Comparison of ENCODE assay signal across 15 mouse cellular contexts in the genomic region with DNA sequence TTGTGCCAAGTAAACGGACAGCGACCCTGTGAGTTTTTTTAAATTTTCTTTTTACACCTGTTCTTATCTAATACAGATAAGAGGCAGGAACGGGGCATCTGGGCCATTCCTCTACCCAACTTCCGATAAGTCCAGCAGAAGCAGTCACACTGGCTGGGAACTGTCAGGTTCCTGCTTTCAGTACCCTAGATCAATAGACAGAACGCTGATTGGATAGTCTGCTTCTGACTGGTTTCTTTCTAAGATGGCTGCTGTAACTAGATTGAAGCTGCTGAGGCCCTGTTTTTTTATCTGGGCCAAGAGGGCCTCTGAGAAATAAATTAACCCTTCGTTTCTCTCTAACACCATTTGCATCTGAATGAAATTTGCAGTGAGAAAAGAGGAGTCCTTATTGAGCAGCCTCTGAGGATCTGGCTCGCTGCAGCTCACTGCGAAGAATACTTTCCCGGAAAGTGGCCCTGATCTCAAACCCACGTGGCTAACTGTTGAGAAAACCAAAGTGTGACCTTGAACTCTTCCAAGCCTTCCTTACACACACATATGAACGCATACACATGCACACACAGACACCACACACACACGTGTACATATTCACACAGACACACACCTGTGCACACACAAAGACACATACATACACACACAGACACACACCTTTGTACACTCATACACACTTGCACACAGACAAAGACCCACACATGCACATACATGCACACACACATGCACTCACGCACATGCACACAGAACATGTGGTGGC.
DNase-seq lines count a peak whose midpoint lies in the region; ATAC-seq and TF ChIP-seq lines count a peak whose summit lies in the region.
"Had no signal": no experiment of that assay in that cellular context is flagged by ENCODE, and none has a peak within 500 bp of the region (broad histone marks: within the 10 kb centered on the region; RNA-seq: fewer than 3 reads in every experiment).

No protein-coding gene starts in this region.

- H3K27me3 ChIP-seq in intestine, embryonic 14.5 days (replicated peaks; ENCODE audit: control insufficient read depth, insufficient read depth, low read length): no peaks in the 10 kb centered on the region
- no peaks in the 10 kb centered on the region for H3K27me3 ChIP-seq in intestine, postnatal 0 days (replicated peaks; ENCODE audit: control insufficient read depth, insufficient read depth, low read length)
- H3K27me3 ChIP-seq in forebrain, embryonic 11.5 days (ENCODE audit: control insufficient read depth, insufficient read depth, low read length): no peaks in the 10 kb centered on the region
- no peaks in the 10 kb centered on the region for H3K27me3 ChIP-seq in forebrain, embryonic 15.5 days
- no peaks in the 10 kb centered on the region; the same call in 1 of the 2 replicates for H3K27me3 ChIP-seq in midbrain, embryonic 11.5 days (ENCODE audit: control insufficient read depth, insufficient read depth, low read length)
- H3K27me3 ChIP-seq: liver, embryonic 13.5 days had no signal

- WGBS in intestine, embryonic 14.5 days: 74% methylated on average over 13 of the region's 13 CpGs
- WGBS in intestine, postnatal 0 days: 59% methylated on average over 13 of the region's 13 CpGs
- 51% methylated on average over 13 of the region's 13 CpGs for WGBS in forebrain, embryonic 11.5 days
- WGBS in forebrain, embryonic 15.5 days: 31% methylated on average over 13 of the region's 13 CpGs
- WGBS in midbrain, embryonic 11.5 days: 63% methylated on average over 13 of the region's 13 CpGs

- 0 out of 2 replicates have a peak, but pooled peaks cover 5% of the 10 kb centered on the region for H3K4me1 ChIP-seq in intestine, embryonic 14.5 days (replicated peaks; ENCODE audit: control insufficient read depth, insufficient read depth, low read length)
- H3K4me1 ChIP-seq in intestine, postnatal 0 days (replicated peaks; ENCODE audit: control insufficient read depth, insufficient read depth, low read length): no peaks in the 10 kb centered on the region
- H3K4me1 ChIP-seq in forebrain, embryonic 11.5 days (replicated peaks; ENCODE audit: control insufficient read depth, insufficient read depth, low read length): peaks cover 10% of the 10 kb centered on the region; the same call in 1 of the 2 replicates
- peaks cover 18% of the 10 kb centered on the region for H3K4me1 ChIP-seq in forebrain, embryonic 15.5 days
- peaks cover 5% of the 10 kb centered on the region; the same call in 1 of the 2 replicates for H3K4me1 ChIP-seq in midbrain, embryonic 11.5 days (ENCODE audit: control insufficient read depth, insufficient read depth, low read length)
- H3K4me1 ChIP-seq: embryonic facial prominence, embryonic 15.5 days; liver, embryonic 13.5 days had no signal

- H3K9me3 ChIP-seq in intestine, embryonic 14.5 days (ENCODE audit: control insufficient read depth, low read length): no peaks in the 10 kb centered on the region
- no peaks in the 10 kb centered on the region for H3K9me3 ChIP-seq in intestine, postnatal 0 days (ENCODE audit: control insufficient read depth)
- H3K9me3 ChIP-seq in forebrain, embryonic 11.5 days (ENCODE audit: control insufficient read depth, low read length): no peaks in the 10 kb centered on the region
- no peaks in the 10 kb centered on the region for H3K9me3 ChIP-seq in forebrain, embryonic 15.5 days
- H3K9me3 ChIP-seq in midbrain, embryonic 11.5 days (ENCODE audit: control insufficient read depth, low read length): no peaks in the 10 kb centered on the region
- H3K9me3 ChIP-seq: embryonic facial prominence, embryonic 15.5 days; liver, embryonic 13.5 days; megakaryocyte, embryonic 14.5 days had no signal

- H3K9ac ChIP-seq in intestine, embryonic 14.5 days (ENCODE audit: low read length): no peak overlapping the region
- H3K9ac ChIP-seq in intestine, postnatal 0 days (ENCODE audit: low read depth, low read length): no peak overlapping the region
- H3K9ac ChIP-seq in forebrain, embryonic 11.5 days (ENCODE audit: low read length): no peak overlapping the region
- H3K9ac ChIP-seq in forebrain, embryonic 15.5 days (replicated peaks): no peak overlapping the region
- no peak overlapping the region for H3K9ac ChIP-seq in midbrain, embryonic 11.5 days (ENCODE audit: low read length)
- H3K9ac ChIP-seq: embryonic facial prominence, embryonic 15.5 days; liver, embryonic 13.5 days had no signal

- no peak overlapping the region for H3K4me3 ChIP-seq in intestine, embryonic 14.5 days (ENCODE audit: low read depth, low read length)
- H3K4me3 ChIP-seq in intestine, postnatal 0 days (ENCODE audit: low read depth, low read length): no peak overlapping the region
- H3K4me3 ChIP-seq in forebrain, embryonic 11.5 days (ENCODE audit: low read depth, low read length): no peak overlapping the region
- H3K4me3 ChIP-seq in forebrain, embryonic 15.5 days: no peak overlapping the region
- no peak overlapping the region for H3K4me3 ChIP-seq in midbrain, embryonic 11.5 days (ENCODE audit: low read depth, low read length)
- H3K4me3 ChIP-seq: embryonic facial prominence, embryonic 15.5 days; liver, embryonic 13.5 days; megakaryocyte, embryonic 14.5 days had no signal

- 0 out of 2 replicates have a peak, but pooled peaks have one; percentile 8 for ATAC-seq in intestine, embryonic 14.5 days (replicated peaks; ENCODE audit: low FRiP score, low TSS enrichment, low read depth)
- no peak for ATAC-seq in intestine, postnatal 0 days
- ATAC-seq in forebrain, embryonic 11.5 days (replicated peaks; ENCODE audit: low FRiP score): peak; percentile 66
- peak; percentile 39; the same call in 1 of the 2 replicates for ATAC-seq in forebrain, embryonic 15.5 days (replicated peaks)
- peak; percentile 78 for ATAC-seq in midbrain, embryonic 11.5 days (ENCODE audit: low FRiP score)
- no peak for ATAC-seq in granulocyte monocyte progenitor cell, adult 5-6 weeks (replicated peaks; ENCODE audit: poor library complexity, severe bottlenecking)
- ATAC-seq: lung, postnatal 0 days had no signal

- no peak for TF ChIP-seq CTCF in intestine, postnatal 0 days (IDR thresholded peaks at IDR 0.05; ENCODE audit: low read depth)

- no peak overlapping the region for H3K4me2 ChIP-seq in intestine, embryonic 14.5 days (ENCODE audit: low read length)
- no peak overlapping the region; the same call in 1 of the 2 replicates for H3K4me2 ChIP-seq in intestine, postnatal 0 days (replicated peaks; ENCODE audit: low read depth)
- no peak overlapping the region for H3K4me2 ChIP-seq in forebrain, embryonic 11.5 days (ENCODE audit: low read depth, low read length, severe bottlenecking)
- H3K4me2 ChIP-seq in forebrain, embryonic 15.5 days (replicated peaks): no peak overlapping the region
- no peak overlapping the region for H3K4me2 ChIP-seq in midbrain, embryonic 11.5 days
- H3K4me2 ChIP-seq: embryonic facial prominence, embryonic 15.5 days; liver, embryonic 13.5 days had no signal

- no peaks in the 10 kb centered on the region for H3K36me3 ChIP-seq in intestine, embryonic 14.5 days (ENCODE audit: control insufficient read depth, insufficient read depth, low read length)
- H3K36me3 ChIP-seq in intestine, postnatal 0 days (ENCODE audit: control insufficient read depth, insufficient read depth): no peaks in the 10 kb centered on the region
- no peaks in the 10 kb centered on the region for H3K36me3 ChIP-seq in forebrain, embryonic 11.5 days (ENCODE audit: control insufficient read depth, insufficient read depth, low read length)
- H3K36me3 ChIP-seq in forebrain, embryonic 15.5 days: no peaks in the 10 kb centered on the region
- H3K36me3 ChIP-seq in midbrain, embryonic 11.5 days (ENCODE audit: control insufficient read depth, insufficient read depth, low read length): no peaks in the 10 kb centered on the region
- H3K36me3 ChIP-seq: embryonic facial prominence, embryonic 15.5 days; liver, embryonic 13.5 days had no signal

- H3K27ac ChIP-seq in intestine, embryonic 14.5 days (ENCODE audit: low read depth): no peak overlapping the region
- H3K27ac ChIP-seq in intestine, postnatal 0 days (ENCODE audit: low read depth, low read length): no peak overlapping the region
- peak overlapping the region; percentile 61; the same call in 1 of the 2 replicates for H3K27ac ChIP-seq in forebrain, embryonic 11.5 days (ENCODE audit: low read depth, low read length)
- peak overlapping the region; percentile 13; the same call in 1 of the 2 replicates for H3K27ac ChIP-seq in forebrain, embryonic 15.5 days (replicated peaks)
- H3K27ac ChIP-seq in midbrain, embryonic 11.5 days (ENCODE audit: low read depth, low read length): no peak overlapping the region
- H3K27ac ChIP-seq: embryonic facial prominence, embryonic 15.5 days; liver, embryonic 13.5 days had no signal

- peak; percentile 49 for DNase-seq in intestine, embryonic 14.5 days (ENCODE audit: low spot score)
- peak; percentile 48 for DNase-seq in forebrain, embryonic 11.5 days (ENCODE audit: low spot score)
- DNase-seq in midbrain, embryonic 11.5 days (ENCODE audit: low spot score, missing footprints): peak; percentile 88
- no peak for DNase-seq in layer of hippocampus, postnatal 25 days (ENCODE audit: extremely low spot score in 1 of 2, low spot score in 1 of 2)
- DNase-seq in frontal cortex, postnatal 25 days (ENCODE audit: low spot score in 2 of 2): no peak
- DNase-seq: cerebellum, postnatal 36 days; kidney, postnatal 10 days; liver, embryonic 13.5 days; retina, postnatal 1 day had no signal

Comparison
In these comparisons a context has a peak if more than half of its experiments do, and no peak if none do; other contexts are left out.
1. ATAC-seq: peak in intestine, embryonic 14.5 days (single experiment), forebrain, embryonic 11.5 days (single experiment), forebrain, embryonic 15.5 days (single experiment) and midbrain, embryonic 11.5 days (single experiment); none in intestine, postnatal 0 days (single experiment) and granulocyte monocyte progenitor cell, adult 5-6 weeks (single experiment).
2. DNase-seq: peak in intestine, embryonic 14.5 days (single experiment), forebrain, embryonic 11.5 days (single experiment) and midbrain, embryonic 11.5 days (single experiment); none in layer of hippocampus, postnatal 25 days (0 of 2) and frontal cortex, postnatal 25 days (0 of 2).
3. H3K27ac ChIP-seq: peak in forebrain, embryonic 11.5 days (single experiment) and forebrain, embryonic 15.5 days (single experiment); none in intestine, embryonic 14.5 days (single experiment), intestine, postnatal 0 days (single experiment) and midbrain, embryonic 11.5 days (single experiment).